Mouse (Mus musculus) heart, adult 2 months (tissue): Measurements from ENCODE around the gene Neurl1b. TPM values are rescaled to one million over a fixed set of nuclear protein-coding genes. Genes with fewer than 3 reads are reported as not detected.

Experiments
- DNase-seq, 2 experiments: peaks; one replicate each; pipeline ENCODE4 v3.0.0; 2021
- H3K27ac ChIP-seq: fragments of 200-600 bp; 2 replicates; pipeline ENCODE4 v1.8.1; 2022
- H3K27me3 ChIP-seq: fragments of 200-500 bp; 2 replicates; pipeline ENCODE4 v1.6.1; 2012; ENCODE audit warnings: mild to moderate bottlenecking, low read length, inconsistent platforms, mixed read lengths; ENCODE audit not compliant: control insufficient read depth, insufficient read depth
- H3K36me3 ChIP-seq: fragments of 200-500 bp; 2 replicates; pipeline ENCODE4 v1.6.1; 2012; ENCODE audit warnings: low read length, inconsistent platforms; ENCODE audit not compliant: control insufficient read depth, insufficient read depth
- H3K4me1 ChIP-seq: fragments of 200-500 bp; 2 replicates; pipeline ENCODE4 v1.6.1; 2011; ENCODE audit warnings: low read length; ENCODE audit not compliant: control insufficient read depth, insufficient read depth
- H3K4me3 ChIP-seq: fragments of 200-600 bp; 2 replicates; pipeline ENCODE4 v1.8.1; 2022
- H3K79me2 ChIP-seq: fragments of 200-500 bp; replicated peaks from 2 replicates; pipeline ENCODE4 v1.6.1; 2012; ENCODE audit warnings: mild to moderate bottlenecking, inconsistent platforms, low read length, moderate library complexity, mixed read lengths; ENCODE audit not compliant: control insufficient read depth, insufficient read depth
- H3K9ac ChIP-seq: fragments of 200-500 bp; 2 replicates; pipeline ENCODE4 v1.6.1; 2012; ENCODE audit warnings: low read depth, mild to moderate bottlenecking, control low read depth, inconsistent platforms, low read length, mixed read lengths
- CTCF ChIP-seq: fragments of 200-600 bp; IDR thresholded peaks from 2 replicates; pipeline ENCODE4 v1.8.1; 2022; ENCODE audit warnings: antibody characterized with exemption, mild to moderate bottlenecking, moderate library complexity
- EP300 ChIP-seq: fragments of 200-500 bp; IDR thresholded peaks from 2 replicates; pipeline ENCODE4 v1.6.1; 2011; ENCODE audit warnings: low read depth, low read length, control low read depth; ENCODE audit not compliant: insufficient read depth
- POLR2A ChIP-seq: fragments of 200-500 bp; IDR thresholded peaks from 2 replicates; pipeline ENCODE4 v1.6.1; 2011; ENCODE audit warnings: mild to moderate bottlenecking, low read depth, low read length, control low read depth; ENCODE audit not compliant: insufficient read depth
- WGBS: fragments of 180-500 bp; shearing (Covaris S2); methylation state at CpG from one replicate; pipeline ENCODE4 v1.1.7; 2018; 5-methylcytosine and 5-hydroxymethylcytosine counted together
- intact Hi-C: fragments of 180-260 bp; cut with DNase I; formaldehyde crosslinking; loops from one replicate; pipeline ENCODE4 v1.15.1; 2025
- long read RNA-seq: library from polyadenylated mRNA; stranded (forward); transcript quantifications from one replicate; pipeline ENCODE4 v2.0.0, GENCODE M21; 2021
- polyA plus RNA-seq: library from polyadenylated mRNA; depleted of rRNA; stranded (reverse); fragments of >200 nt; gene quantifications from 2 replicates; pipeline ENCODE4 v1.2.3, GENCODE M21; 2012; rRNA removed
- total RNA-seq, 2 experiments: library from RNA; stranded (reverse); gene quantifications; 2 replicates each; pipeline ENCODE4 v1.2.3; 2021

Gene Neurl1b
- total RNA-seq: 1 to 10 TPM; 3.9 to 5.0 TPM
- 4.6 and 4.7 TPM in 2 replicates for polyA plus RNA-seq
- long read RNA-seq, partial matches to known transcripts: 0 of 1 reads
- long read RNA-seq, other reads (novel, unspliced or antisense): 1 of 1 reads

- intact Hi-C loops: loop anchor here (2.0 kb wide), 1 partner anchor 32 kb away; no protein-coding TSS in a partner anchor
- H3K79me2 ChIP-seq: 0 out of 2 replicates have a peak, but pooled peaks cover 1% of the 10 kb centered on the region
- no peaks in the 10 kb centered on the region for H3K36me3 ChIP-seq
- peak within 1 kb of the TSS; percentile 87 for H3K9ac ChIP-seq
- H3K4me3 ChIP-seq: peak within 1 kb of the TSS; percentile 90
- peak; percentile 75 to 81 for DNase-seq
- H3K27me3 ChIP-seq: no peaks in the 10 kb centered on the region
- H3K27ac ChIP-seq: peak within 1 kb of the TSS; percentile 73
- H3K4me1 ChIP-seq: no peaks in the 10 kb centered on the region; the same call in 1 of the 2 replicates
- WGBS: under 1% methylated on average over 100 of the region's 105 CpGs
- TF ChIP-seq POLR2A (no peak), CTCF (peak; percentile 0; the same call in 1 of the 2 replicates)
Observed at GRCm38 (mm10) chr17:26414523-26415354, at the start of gene Neurl1b. Neurl1b (plus strand) TSS chr17:26414829.

- TF ChIP-seq EP300 (no peak), POLR2A (no peak), CTCF (no peak)
- no peak for DNase-seq
- no peaks in the 10 kb centered on the region for H3K79me2 ChIP-seq
- no peak overlapping the region for H3K4me3 ChIP-seq
- H3K36me3 ChIP-seq: no peaks in the 10 kb centered on the region
- no peak overlapping the region for H3K27ac ChIP-seq
- H3K9ac ChIP-seq: no peak overlapping the region
- peaks cover 12% of the 10 kb centered on the region for H3K4me1 ChIP-seq
- no peaks in the 10 kb centered on the region for H3K27me3 ChIP-seq
- WGBS: 84% methylated on average over 4 of the region's 4 CpGs
- intact Hi-C loops: no loop called here
Observed at GRCm38 (mm10) chr17:26366792-26367191, 47.8 kb upstream of the Neurl1b start.

- Histone ChIP-seq H3K4me1 (peaks cover 10% of the 10 kb centered on the region), H3K79me2 (no peaks in the 10 kb centered on the region), H3K27me3 (no peaks in the 10 kb centered on the region), H3K36me3 (no peaks in the 10 kb centered on the region), H3K27ac (no peak overlapping the region), H3K4me3 (no peak overlapping the region), H3K9ac (no peak overlapping the region)
- WGBS: 71% methylated on average over 10 of the region's 10 CpGs
- TF ChIP-seq EP300: 0 out of 2 replicates have a peak, but pooled peaks have one; percentile 12
- TF ChIP-seq CTCF: no peak
- TF ChIP-seq POLR2A: no peak
- DNase-seq: peak; percentile 47 to 70
- intact Hi-C loops: no loop called here
Observed at GRCm38 (mm10) chr17:26368336-26368992, 46.2 kb upstream of the Neurl1b start.

- DNase-seq: peak; percentile 35 to 63
- Histone ChIP-seq H3K27ac (no peak overlapping the region), H3K9ac (no peak overlapping the region)
Observed at GRCm38 (mm10) chr17:26370521-26371245, 43.9 kb upstream of the Neurl1b start.

GRCm38 (mm10) chr17:26371246-26371535 is 43.4 kb upstream of the Neurl1b start:
- TF ChIP-seq POLR2A: no peak
- intact Hi-C loops: loop anchor here (1.0 kb wide), 1 partner anchor 57 kb away; no protein-coding TSS in a partner anchor
- Histone ChIP-seq H3K4me3 (no peak overlapping the region), H3K36me3 (no peaks in the 10 kb centered on the region), H3K27ac (no peak overlapping the region), H3K27me3 (no peaks in the 10 kb centered on the region), H3K9ac (no peak overlapping the region), H3K4me1 (peaks cover 10% of the 10 kb centered on the region), H3K79me2 (no peaks in the 10 kb centered on the region)
- WGBS: 67% methylated on average over 3 of the region's 3 CpGs
- no peak for DNase-seq

More at GRCm38 (mm10) chr17:26370521-26371245, 43.9 kb upstream of the Neurl1b start:
- H3K36me3 ChIP-seq: no peaks in the 10 kb centered on the region
- TF ChIP-seq EP300: no peak
- TF ChIP-seq CTCF: peak; percentile 76
- no peak overlapping the region for H3K4me3 ChIP-seq
- H3K79me2 ChIP-seq: no peaks in the 10 kb centered on the region
- 24% methylated on average over 9 of the region's 9 CpGs for WGBS
- intact Hi-C loops: loop anchor here (1.0 kb wide), 1 partner anchor 56 kb away; no protein-coding TSS in a partner anchor
- peaks cover 10% of the 10 kb centered on the region for H3K4me1 ChIP-seq
- no peaks in the 10 kb centered on the region for H3K27me3 ChIP-seq
